Mouse (Mus musculus) frontal cortex, adult 2 months (tissue): ENCODE data around the gene Tnik. TPM values are rescaled to one million over a fixed set of nuclear protein-coding genes. Genes with fewer than 3 reads are reported as not detected.

Experiments used
- DNase-seq, 2 experiments: peaks; one replicate each; pipeline ENCODE4 v3.0.0; 2022; ENCODE audit warnings: low spot score in 1 of 2; ENCODE audit errors: extremely low spot score in 1 of 2
- polyA plus RNA-seq: library from polyadenylated mRNA; depleted of rRNA; stranded (reverse); fragments of >200 nt; gene quantifications from 2 replicates; pipeline ENCODE4 v1.2.3, GENCODE M21; 2012

Gene Tnik
- polyA plus RNA-seq, 1 experiment: 129 TPM

GRCm38 (mm10) chr3:28585750-28586465 lies 322.9 kb downstream of the Tnik start:
- DNase-seq: no peak

- peak in 1 of 2 experiments; percentile 54 for DNase-seq
Measured at GRCm38 (mm10) chr3:28587808-28588207, 324.8 kb downstream of the Tnik start.

- DNase-seq: no peak
Measured at GRCm38 (mm10) chr3:28591345-28591744, 328.3 kb downstream of the Tnik start.

- DNase-seq: no peak
Measured at GRCm38 (mm10) chr3:28593922-28594321, 330.9 kb downstream of the Tnik start.

- no peak for DNase-seq
Measured at GRCm38 (mm10) chr3:28599476-28599875, 336.5 kb downstream of the Tnik start.

GRCm38 (mm10) chr3:28606741-28607140 lies 343.7 kb downstream of the Tnik start:
- no peak for DNase-seq

GRCm38 (mm10) chr3:28612330-28612729 lies 349.3 kb downstream of the Tnik start:
- DNase-seq: peak; percentile 67 to 69

GRCm38 (mm10) chr3:28616386-28616785 lies 353.4 kb downstream of the Tnik start:
- DNase-seq: no peak

- DNase-seq: no peak
Measured at GRCm38 (mm10) chr3:28617008-28617627, 354.1 kb downstream of the Tnik start.

- no peak for DNase-seq
Measured at GRCm38 (mm10) chr3:28621792-28622191, 358.8 kb downstream of the Tnik start.

- DNase-seq: no peak
Measured at GRCm38 (mm10) chr3:28626816-28627215, 363.8 kb downstream of the Tnik start.

GRCm38 (mm10) chr3:28636778-28637177 lies 373.8 kb downstream of the Tnik start:
- DNase-seq: no peak

GRCm38 (mm10) chr3:28638957-28639356 lies 375.9 kb downstream of the Tnik start:
- peak; percentile 61 to 74 for DNase-seq

GRCm38 (mm10) chr3:28643252-28643947 lies 380.4 kb downstream of the Tnik start:
- no peak for DNase-seq

GRCm38 (mm10) chr3:28652574-28652973 lies 389.6 kb downstream of the Tnik start:
- DNase-seq: no peak

GRCm38 (mm10) chr3:28653043-28653442 lies 390.0 kb downstream of the Tnik start:
- no peak for DNase-seq

GRCm38 (mm10) chr3:28654740-28655139 lies 391.7 kb downstream of the Tnik start:
- DNase-seq: peak in 1 of 2 experiments; percentile 39

GRCm38 (mm10) chr3:28658349-28658748 lies 395.3 kb downstream of the Tnik start:
- DNase-seq: no peak

GRCm38 (mm10) chr3:28680851-28681250 lies 417.8 kb downstream of the Tnik start:
- DNase-seq: no peak

- no peak for DNase-seq
Measured at GRCm38 (mm10) chr3:28681866-28682265, 418.9 kb downstream of the Tnik start.

GRCm38 (mm10) chr3:28682411-28682810 lies 419.4 kb downstream of the Tnik start:
- no peak for DNase-seq

- no peak for DNase-seq
Measured at GRCm38 (mm10) chr3:28685510-28685909, 422.5 kb downstream of the Tnik start.
